Mouse (Mus musculus): Measurements from ENCODE around the gene Pstpip1.

- TF ChIP-seq POLR2A (IDR thresholded peaks at IDR 0.05; ENCODE audit: borderline replicate concordance, insufficient read depth, low read length) = no peak
- TF ChIP-seq CTCF (IDR thresholded peaks at IDR 0.05; ENCODE audit: borderline replicate concordance, insufficient read depth, low read depth, low read length) = no peak
Observed at GRCm38 (mm10) chr9:56165377-56165776, 75.6 kb downstream of the Pstpip1 start, which contains the start of gene Tspan3.
